Mouse (Mus musculus): ENCODE results near the gene H2-Q10.
"Not testable (repeated sequence)": the region's sequence is repeated elsewhere in the genome, so short reads cannot be mapped to it uniquely, and the experiment has no call there.

H2-Q10 gene

DNA sequence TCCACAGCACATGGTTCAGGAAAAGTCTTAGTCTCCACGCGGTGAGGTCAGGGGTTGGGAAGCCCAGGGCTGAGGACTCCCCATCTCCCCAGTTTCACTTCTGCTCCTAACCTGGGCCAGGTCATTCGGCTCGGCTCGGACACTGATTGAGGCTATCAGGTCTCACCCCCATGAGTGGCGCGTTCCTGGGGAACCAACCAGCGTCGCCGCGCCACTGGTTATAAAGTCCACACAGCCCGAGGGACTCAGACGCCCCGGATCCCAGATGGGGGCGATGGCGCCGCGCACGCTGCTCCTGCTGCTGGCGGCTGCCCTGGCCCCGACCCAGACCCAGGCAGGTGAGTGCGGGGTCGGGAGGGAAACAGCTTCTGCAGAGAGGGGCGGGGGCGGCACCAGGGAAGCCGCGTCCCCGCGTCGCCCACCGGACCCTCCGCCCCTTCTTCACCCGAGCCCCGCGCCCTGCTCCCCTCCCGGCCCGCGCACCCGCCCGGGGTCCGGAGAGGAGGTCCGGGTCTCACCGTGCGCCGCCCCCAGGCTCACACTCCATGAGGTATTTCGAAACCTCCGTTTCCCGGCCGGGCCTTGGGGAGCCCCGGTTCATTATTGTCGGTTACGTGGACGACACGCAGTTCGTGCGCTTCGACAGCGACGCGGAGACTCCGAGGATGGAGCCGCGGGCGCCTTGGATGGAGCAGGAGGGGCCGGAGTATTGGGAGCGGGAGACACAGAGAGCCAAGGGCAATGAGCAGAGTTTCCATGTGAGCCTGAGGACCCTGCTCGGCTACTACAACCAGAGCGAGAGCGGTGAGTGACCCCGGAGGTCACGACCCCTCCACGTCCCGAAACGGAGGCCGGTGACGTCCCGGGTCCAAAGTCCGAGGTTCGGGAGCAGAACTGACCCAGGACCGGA, at the start of gene H2-Q10:
Gene H2-Q10, plus strand, starts transcription at position 248 of the 910 bp plus-strand sequence.
- no peak for DNase-seq

DNA sequence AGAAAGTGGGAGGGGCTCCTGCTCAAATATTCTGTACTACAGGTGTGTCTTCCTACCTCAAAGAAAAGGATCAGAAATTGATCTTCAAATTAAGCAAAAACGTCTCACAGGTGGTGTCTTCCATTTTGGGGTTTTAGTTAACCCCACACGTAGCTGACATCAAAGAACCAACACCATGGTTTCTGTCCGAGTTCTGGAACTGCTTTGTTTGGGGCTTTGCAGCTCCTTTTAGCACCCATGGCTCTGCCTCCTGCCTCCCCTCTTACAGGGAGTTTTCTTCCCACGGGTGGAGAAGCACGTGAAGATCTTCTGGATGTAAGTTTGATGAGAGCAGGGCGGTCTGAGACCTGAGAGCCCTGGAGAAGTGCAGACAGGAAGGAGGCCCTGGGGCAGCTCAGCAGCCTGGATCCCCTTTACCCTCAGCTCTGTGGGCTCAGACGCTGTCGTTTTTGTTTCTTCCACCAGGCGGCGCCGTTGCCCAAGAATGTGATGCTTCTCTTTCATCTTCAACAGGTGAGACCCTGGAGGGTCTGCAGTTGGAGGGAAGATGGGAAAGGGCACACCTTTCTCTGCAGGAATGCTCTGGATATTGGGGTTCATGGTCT, 49.6 kb upstream of the H2-Q10 start:
- DNase-seq = peak in 1 of 2 experiments; percentile 53

DNA sequence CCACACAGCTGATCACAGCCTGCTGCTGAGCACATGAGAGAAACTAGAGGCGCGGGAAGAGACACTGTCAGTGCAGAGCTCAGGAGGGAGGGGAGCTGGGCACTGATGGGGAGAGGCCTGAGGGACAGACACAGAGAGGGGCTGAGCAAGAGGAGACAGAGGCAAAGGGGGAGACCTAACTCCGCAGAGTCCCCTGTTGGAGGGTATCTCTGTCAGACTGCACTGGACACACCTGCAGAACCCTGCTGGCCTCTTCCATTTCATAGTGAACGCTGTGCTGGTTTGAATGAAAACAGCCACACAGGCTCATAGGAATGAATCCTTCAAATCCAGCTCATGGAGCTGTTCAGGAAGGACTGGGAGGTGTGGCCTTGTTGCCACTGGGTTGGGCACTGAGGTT, 48.6 kb upstream of the H2-Q10 start:
- not testable (repeated sequence) for DNase-seq

GRCm38 (mm10) chr17:35422360-35422759, 47.5 kb upstream of the H2-Q10 start:
- not testable (repeated sequence) for DNase-seq

GRCm38 (mm10) chr17:35423131-35423810, 46.6 kb upstream of the H2-Q10 start:
- not testable (repeated sequence) for DNase-seq

DNA sequence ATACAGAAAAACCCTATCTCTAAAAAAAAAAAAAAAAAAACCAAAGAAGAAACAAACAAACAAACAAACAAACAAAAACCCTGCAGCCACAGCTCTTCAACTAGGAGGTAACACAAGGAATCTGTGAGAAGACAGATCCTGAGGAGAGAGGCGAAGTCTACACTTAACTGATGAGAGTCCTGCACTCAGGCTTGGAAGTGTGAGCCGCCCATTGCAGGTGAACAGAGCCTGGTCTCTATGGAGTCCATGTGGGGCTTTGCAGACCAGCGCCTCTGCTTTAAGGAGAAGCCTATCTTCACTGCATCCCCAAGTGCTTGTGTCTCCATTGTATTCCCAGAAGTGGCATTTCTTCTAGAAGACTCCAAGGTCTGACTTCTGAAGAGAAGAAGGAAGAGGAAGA, 45.8 kb upstream of the H2-Q10 start:
- not testable (repeated sequence) for DNase-seq

DNA sequence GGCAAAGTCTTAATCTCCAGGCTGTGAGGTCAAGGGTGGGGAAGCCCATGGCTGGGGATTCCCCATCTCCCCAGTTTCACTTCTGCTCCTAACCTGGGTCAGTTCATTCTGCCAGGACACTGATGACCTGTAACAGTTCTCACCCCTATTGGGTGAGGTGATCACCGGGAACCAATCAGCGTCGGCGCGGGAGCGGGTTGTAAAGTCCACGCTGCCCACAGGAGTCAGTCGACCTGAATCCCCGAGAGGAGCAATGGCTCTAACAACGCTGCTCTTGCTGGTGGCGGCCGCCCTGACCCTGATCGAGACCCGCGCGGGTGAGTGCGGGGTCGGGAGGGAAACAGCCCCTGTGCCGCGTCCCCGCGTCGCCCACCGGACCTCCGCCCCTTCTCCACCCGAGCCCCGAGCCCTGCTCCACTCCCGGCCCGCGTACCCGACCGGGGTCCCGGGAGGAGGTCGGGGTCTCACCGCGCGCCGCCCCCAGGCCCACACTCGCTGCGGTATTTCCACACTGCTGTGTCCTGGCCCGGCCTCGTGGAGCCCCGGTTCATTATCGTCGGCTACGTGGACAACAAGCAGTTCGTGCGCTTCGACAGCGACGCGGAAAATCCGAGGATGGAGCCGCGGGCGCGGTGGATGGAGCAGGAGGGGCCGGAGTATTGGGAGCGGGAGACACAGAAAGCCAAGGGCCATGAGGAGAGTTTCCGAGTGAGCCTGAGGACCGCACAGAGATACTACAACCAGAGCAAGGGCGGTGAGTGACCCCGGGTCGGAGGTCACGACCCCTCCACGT, 45.1 kb upstream of the H2-Q10 start, which contains the start of gene H2-Q6:
Gene H2-Q6, plus strand, starts transcription at position 227 of the 793 bp plus-strand sequence.
- peak; percentile 40 to 55 for DNase-seq

DNA sequence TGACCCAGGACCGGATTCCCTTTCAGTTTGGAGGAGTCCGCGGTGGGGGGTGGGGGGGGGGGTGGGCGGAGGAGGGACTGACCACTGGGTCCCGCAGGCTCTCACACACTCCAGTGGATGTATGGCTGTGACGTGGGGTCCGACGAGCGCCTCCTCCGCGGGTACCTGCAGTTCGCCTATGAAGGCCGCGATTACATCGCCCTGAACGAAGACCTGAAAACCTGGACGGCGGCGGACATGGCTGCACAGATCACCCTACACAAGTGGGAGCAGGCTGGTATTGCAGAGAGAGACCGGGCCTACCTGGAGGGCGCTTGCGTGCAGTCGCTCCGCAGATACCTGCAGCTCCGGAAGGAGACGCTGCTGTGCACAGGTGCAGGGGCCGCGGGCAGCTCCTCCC, 44.4 kb upstream of the H2-Q10 start:
- DNase-seq = not testable (repeated sequence)

DNA sequence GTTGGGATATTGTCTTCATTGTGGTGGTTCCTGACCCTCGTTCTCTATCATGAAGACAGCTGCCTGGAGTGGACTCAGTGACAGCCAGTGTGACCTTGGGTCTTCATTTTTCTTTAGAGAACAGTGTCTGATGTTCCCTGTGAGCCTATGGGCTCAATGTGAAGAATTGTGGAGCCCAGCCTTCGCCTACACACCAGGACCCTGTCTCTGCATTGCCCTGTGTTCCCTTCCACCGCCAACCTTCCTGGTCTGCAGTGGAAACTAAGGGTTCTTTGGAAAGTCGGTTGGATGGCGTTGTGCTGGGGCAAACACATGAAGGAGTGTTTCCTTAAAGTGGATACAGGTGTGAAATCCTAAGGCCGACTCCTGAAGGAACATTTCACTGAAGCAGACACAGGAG, 41.0 kb upstream of the H2-Q10 start:
- DNase-seq = not testable (repeated sequence)

DNA sequence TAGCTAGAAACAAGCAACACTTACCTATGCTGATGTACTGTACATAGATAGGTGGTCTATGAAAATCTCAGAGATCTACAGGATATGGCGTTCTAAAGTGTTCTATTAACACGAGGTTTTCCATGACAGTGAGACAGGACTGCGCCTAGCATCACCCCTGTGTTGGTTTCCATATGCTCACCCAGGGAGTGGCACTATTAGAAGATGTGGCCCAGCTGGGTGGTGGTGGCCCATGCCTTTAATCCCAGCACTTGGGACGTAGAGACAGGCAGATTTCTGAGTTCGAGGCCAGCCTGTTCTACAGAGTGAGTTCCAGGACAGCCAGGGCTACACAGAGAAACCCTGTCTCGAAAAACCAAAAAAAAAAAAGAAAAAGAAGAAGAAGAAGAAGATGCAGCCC, 39.2 kb upstream of the H2-Q10 start:
- not testable (repeated sequence) for DNase-seq

DNA sequence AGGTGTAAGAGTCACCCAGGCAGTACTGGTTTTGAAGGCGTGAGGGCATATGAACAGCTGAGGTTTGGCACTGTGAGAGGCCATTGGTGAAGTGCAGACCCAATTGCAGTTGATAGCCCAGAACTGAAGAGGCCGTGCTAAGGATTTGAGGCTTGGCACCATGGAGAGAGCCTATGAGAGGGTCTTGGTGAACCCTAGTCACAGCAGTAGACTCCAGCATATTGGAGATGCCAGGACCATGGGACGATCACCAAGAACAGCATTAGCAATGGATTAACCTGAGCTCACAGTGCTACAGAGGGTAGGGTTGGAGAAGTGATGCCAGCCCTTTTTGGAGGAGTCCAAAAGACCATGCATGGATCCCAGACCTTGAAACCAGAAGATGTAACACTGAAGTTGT, 37.7 kb upstream of the H2-Q10 start:
- not testable (repeated sequence) for DNase-seq

DNA sequence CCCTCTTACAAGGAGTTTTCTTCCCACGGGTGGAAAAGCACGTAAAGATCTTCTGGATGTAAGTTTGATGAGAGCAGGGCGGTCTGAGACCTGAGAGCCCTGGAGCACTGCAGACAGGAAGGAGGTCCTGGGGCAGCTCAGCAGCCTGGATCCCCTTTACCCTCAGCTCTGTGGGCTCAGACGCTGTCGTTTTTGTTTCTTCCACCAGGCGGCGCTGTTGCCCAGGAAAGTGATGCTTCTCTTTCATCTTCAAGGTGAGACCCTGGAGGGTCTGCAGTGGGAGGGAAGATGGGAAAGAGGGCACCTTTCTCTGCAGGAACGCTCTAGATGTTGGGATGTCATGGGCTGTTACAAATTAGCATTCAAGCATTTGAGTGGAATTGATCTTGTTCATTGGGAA, 35.1 kb upstream of the H2-Q10 start:
- not testable (repeated sequence) for DNase-seq

DNA sequence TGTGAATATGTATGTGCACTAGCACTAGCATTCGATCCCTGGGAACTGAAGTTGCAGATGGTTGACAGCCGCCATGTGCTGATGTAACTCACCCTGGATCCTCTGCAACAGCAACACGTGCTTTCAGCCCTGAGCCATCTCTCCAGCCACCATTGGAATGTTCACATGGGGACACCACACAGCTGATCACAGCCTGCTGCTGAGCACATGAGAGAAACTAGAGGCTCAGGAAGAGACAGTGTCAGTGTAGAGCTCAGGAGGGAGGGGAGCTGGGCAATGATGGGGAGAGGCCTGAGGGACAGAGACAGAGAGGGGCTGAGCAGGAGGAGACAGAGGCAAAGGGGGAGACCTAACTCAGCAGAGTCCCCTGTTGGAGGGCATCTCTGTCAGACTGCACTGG, 34.3 kb upstream of the H2-Q10 start:
- DNase-seq = not testable (repeated sequence)

DNA sequence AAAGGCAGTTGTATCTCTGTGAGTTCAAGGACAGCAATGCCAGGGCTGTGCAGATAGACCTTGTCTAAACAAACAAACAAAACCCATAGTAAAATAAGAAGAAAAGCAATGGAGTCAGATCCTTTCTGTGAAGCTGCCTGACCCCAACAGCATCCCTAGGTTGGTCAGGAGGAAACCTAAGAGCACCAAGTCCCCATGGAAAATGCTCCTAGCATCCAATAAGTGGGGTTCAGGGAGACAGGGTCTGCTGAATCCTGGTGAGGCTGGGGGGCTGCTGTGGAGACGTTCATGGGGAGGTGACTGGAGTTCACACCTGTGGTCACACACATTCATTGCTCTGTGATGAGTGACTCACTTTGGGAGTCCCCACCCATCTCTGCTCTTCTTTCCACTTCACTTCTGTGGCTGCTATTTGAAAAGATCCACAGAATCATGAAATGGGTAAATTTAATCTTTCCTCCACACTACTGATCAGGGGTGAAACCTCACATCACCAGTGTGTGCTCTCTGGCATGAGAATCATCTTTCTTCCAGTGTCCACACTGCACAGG, 32.4 kb upstream of the H2-Q10 start:
- DNase-seq = not testable (repeated sequence)

GRCm38 (mm10) chr17:35438395-35438794, 31.5 kb upstream of the H2-Q10 start:
- not testable (repeated sequence) for DNase-seq

GRCm38 (mm10) chr17:35438885-35439284, 31.0 kb upstream of the H2-Q10 start, which contains the start of gene H2-Q7:
Gene H2-Q7 (plus strand): TSS chr17:35439155.
- DNase-seq = peak; percentile 49 to 73

DNA sequence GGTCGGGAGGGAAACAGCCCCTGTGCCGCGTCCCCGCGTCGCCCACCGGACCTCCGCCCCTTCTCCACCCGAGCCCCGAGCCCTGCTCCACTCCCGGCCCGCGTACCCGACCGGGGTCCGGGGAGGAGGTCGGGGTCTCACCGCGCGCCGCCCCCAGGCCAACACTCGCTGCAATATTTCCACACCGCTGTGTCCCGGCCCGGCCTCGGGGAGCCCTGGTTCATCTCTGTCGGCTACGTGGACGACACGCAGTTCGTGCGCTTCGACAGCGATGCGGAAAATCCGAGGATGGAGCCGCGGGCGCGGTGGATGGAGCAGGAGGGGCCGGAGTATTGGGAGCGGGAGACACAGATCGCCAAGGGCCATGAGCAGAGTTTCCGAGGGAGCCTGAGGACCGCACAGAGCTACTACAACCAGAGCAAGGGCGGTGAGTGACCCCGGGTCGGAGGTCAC, 30.6 kb upstream of the H2-Q10 start:
- not testable (repeated sequence) for DNase-seq

DNA sequence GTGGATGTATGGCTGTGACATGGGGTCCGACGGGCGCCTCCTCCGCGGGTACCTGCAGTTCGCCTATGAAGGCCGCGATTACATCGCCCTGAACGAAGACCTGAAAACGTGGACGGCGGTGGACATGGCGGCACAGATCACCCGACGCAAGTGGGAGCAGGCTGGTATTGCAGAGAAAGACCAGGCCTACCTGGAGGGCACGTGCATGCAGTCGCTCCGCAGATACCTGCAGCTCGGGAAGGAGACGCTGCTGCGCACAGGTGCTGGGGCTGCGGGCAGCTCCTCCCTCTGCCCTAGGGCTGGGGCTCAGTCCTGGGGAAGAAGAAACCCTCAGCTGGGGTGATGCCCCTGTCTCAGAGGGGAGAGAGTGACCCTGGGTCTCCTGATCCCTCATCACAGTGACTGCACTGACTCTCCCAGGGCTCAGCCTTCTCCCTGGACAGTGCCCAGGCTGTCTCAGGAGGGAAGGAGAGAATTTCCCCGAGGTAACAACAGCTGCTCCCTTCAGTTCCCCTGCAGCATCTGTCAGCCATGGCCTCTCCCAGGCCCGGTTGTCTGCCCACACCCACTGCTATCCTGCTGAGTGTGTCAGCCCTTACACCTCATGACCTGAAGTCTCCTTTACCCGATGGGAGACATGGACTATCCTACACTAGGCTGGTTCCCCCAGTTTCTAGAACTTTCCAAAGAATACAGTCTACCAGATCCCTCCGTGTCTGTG, 29.8 kb upstream of the H2-Q10 start:
- DNase-seq = not testable (repeated sequence)

DNA sequence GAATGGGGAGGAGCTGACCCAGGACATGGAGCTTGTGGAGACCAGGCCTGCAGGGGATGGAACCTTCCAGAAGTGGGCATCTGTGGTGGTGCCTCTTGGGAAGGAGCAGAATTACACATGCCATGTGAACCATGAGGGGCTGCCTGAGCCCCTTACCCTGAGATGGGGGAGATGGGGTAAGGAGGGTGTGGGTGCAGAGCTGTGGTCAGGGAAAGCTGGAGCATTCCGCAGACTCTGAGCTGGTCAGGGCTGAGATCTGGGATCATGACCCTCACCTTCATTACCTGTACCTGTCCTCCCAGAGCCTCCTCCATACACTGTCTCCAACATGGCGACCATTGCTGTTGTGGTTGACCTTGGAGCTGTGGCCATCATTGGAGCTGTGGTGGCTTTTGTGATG, 27.5 kb upstream of the H2-Q10 start:
- DNase-seq = not testable (repeated sequence)

- DNase-seq = not testable (repeated sequence)
Observed at GRCm38 (mm10) chr17:35444510-35444909, 25.4 kb upstream of the H2-Q10 start.

GRCm38 (mm10) chr17:35458247-35458646, 11.6 kb upstream of the H2-Q10 start:
- not testable (repeated sequence) for DNase-seq

Data from thymus, adult 18-20 months (tissue).